Mouse (Mus musculus) thymus, postnatal 25 days (tissue): ENCODE data around the gene Liph.
"Not testable (repeated sequence)": the region's sequence is repeated elsewhere in the genome, so short reads cannot be mapped to it uniquely, and the experiment has no call there.

Experiments
- DNase-seq: peaks from one replicate; pipeline ENCODE4 v3.0.0; 2022

Liph gene

GRCm38 (mm10) chr16:21995304-21995703 lies at the start of gene Liph:
Gene Liph (minus strand): TSS chr16:21995663.
- peak; percentile 14 for DNase-seq

GRCm38 (mm10) chr16:22043830-22044229 lies 48.4 kb upstream of the Liph start:
- DNase-seq: no peak

GRCm38 (mm10) chr16:22039978-22040377 lies 44.5 kb upstream of the Liph start:
- no peak for DNase-seq

- DNase-seq: no peak
Observed at GRCm38 (mm10) chr16:22038554-22038953, 43.1 kb upstream of the Liph start.

GRCm38 (mm10) chr16:22027474-22027873 lies 32.0 kb upstream of the Liph start:
- no peak for DNase-seq

- DNase-seq: peak; percentile 51
Observed at GRCm38 (mm10) chr16:22022122-22022521, 26.7 kb upstream of the Liph start.

GRCm38 (mm10) chr16:22015569-22015968 lies 20.1 kb upstream of the Liph start:
- no peak for DNase-seq

GRCm38 (mm10) chr16:22009596-22009995 lies 14.1 kb upstream of the Liph start:
- DNase-seq: no peak

- peak; percentile 100 for DNase-seq
Observed at GRCm38 (mm10) chr16:22009099-22009584, 13.7 kb upstream of the Liph start, which contains the start of gene Senp2. Gene Senp2 (plus strand): TSS chr16:22009484.

- DNase-seq: no peak
Observed at GRCm38 (mm10) chr16:22001606-22002005, 6.1 kb upstream of the Liph start.

GRCm38 (mm10) chr16:22001172-22001571 lies 5.7 kb upstream of the Liph start:
- no peak for DNase-seq

GRCm38 (mm10) chr16:21999941-22000690 lies 4.7 kb upstream of the Liph start:
- DNase-seq: no peak

- DNase-seq: no peak
Observed at GRCm38 (mm10) chr16:21998061-21998460, 2.6 kb upstream of the Liph start.

- no peak for DNase-seq
Observed at GRCm38 (mm10) chr16:21996881-21997641, 1.6 kb upstream of the Liph start.

- DNase-seq: no peak
Observed at GRCm38 (mm10) chr16:21996402-21996801, 939 bp upstream of the Liph start.

- no peak for DNase-seq
Observed at GRCm38 (mm10) chr16:21991774-21992173, 3.7 kb downstream of the Liph start.

GRCm38 (mm10) chr16:21990893-21991292 lies 4.6 kb downstream of the Liph start:
- not testable (repeated sequence) for DNase-seq

- no peak for DNase-seq
Observed at GRCm38 (mm10) chr16:21987956-21988355, 7.5 kb downstream of the Liph start.

GRCm38 (mm10) chr16:21986191-21986590 lies 9.3 kb downstream of the Liph start:
- DNase-seq: no peak

GRCm38 (mm10) chr16:21984091-21984490 lies 11.4 kb downstream of the Liph start:
- DNase-seq: no peak

- no peak for DNase-seq
Observed at GRCm38 (mm10) chr16:21983581-21983980, 11.9 kb downstream of the Liph start.

GRCm38 (mm10) chr16:21983146-21983545 lies 12.3 kb downstream of the Liph start:
- no peak for DNase-seq

GRCm38 (mm10) chr16:21977347-21977746 lies 18.1 kb downstream of the Liph start:
- DNase-seq: no peak

GRCm38 (mm10) chr16:21976203-21976602 lies 19.3 kb downstream of the Liph start:
- no peak for DNase-seq
